Mouse (Mus musculus) neutrophil, adult 83 days (primary cell): ENCODE data around the gene Avpr2. TPM values are rescaled to one million over a fixed set of nuclear protein-coding genes. Genes with fewer than 3 reads are reported as not detected.

ENCODE experiments used
- total RNA-seq, 2 experiments: library from RNA; stranded (reverse); gene quantifications; one replicate each; pipeline ENCODE4 v1.2.4; 2023

Gene Avpr2
- total RNA-seq: under 1 TPM in 1 of 2 experiments, not detected in 1; 0.11 TPM

DNA sequence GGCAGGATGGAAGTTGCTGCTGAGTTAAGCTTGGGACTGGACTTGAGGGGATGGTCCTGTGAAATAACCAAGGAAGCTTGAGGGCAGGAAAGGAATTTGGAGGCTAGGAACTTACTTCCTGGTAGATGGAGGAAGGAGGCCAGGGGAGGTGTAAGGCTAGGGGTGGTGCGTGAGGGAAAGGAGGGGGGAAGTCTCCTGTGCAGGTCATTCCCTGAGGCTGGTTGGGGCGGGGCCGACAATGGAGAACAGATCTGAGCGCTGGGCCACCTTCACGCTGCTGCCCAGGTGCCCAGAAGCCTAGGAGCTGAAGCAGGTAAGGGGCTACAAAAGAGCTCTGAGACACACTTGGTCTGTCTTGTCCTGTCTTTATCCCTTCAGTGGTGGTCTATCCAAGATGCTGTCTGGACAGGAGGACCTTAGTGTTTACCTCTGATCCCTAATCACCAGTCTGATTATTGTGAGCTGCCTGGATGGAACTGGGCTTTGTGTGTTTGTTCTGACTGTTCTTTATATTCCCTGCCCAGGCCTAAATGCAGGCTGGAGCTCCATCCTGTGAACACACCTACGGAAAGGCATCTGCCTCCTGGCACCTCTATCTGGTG, at the start of gene Avpr2:
Gene Avpr2, plus strand, starts transcription at position 552 of the 602 bp plus-strand sequence.

DNA sequence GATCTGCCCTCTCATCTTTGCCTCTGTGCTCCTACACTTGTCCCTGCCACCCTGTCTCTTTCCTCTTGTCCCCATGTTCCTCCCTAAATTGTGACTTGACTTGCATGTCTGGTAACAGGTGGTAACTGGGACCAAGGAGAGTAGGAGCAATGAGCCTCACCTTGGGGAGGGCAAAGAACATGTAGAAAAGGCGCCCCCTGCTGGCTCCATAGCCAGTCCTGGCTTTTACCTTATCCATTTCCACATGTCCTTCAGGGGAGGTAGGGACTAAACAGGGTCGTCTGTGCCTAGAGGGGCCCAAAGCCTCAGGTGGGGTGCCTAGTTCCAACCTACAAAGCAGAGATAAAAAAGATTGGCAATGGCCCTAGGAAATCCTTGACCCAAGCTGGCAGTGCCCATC, 3.8 kb downstream of the Avpr2 start, which contains the start of gene L1cam:
Gene L1cam, minus strand, starts transcription at position 387 of the 400 bp plus-strand sequence.

DNA sequence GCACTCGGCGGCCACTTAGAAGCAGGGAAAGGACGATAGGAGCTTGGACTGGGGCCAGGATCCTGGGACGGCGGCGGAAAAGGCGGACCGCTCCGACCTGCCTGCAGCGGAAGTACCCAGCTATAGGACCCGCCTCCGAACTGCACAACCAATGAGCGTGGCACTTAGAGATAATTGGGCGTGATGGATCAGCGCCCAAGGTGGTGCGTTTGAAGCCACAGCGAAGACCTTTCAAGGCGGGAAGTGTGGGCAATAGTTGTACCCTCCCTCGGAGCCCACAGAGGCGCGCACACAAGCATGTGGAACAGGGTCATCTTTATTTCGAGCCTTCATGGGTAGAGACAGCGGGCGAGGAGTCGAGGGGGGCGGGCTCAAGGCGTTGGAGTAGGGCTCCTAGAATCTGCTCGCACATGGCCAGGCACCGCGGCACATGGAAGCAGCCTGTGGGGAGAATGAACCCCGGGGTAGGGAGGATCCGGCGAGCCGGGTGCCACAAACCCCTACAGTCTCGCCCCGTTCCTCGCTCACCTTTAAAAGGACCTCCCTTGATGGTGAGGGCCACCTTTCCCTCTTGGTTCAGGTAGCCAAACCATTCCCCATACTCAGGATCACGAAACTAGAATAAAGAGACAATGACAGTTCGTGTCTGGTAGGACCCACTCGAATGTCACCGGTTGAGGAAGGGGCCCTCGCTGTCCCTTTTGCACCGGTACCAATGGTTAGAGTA, 30.1 kb downstream of the Avpr2 start, which contains the start of the genes Arhgap4 and Naa10:
Gene Arhgap4, minus strand, starts transcription at position 48 of the 727 bp plus-strand sequence.
Gene Naa10, minus strand, starts transcription at position 122 of the 727 bp plus-strand sequence.

DNA sequence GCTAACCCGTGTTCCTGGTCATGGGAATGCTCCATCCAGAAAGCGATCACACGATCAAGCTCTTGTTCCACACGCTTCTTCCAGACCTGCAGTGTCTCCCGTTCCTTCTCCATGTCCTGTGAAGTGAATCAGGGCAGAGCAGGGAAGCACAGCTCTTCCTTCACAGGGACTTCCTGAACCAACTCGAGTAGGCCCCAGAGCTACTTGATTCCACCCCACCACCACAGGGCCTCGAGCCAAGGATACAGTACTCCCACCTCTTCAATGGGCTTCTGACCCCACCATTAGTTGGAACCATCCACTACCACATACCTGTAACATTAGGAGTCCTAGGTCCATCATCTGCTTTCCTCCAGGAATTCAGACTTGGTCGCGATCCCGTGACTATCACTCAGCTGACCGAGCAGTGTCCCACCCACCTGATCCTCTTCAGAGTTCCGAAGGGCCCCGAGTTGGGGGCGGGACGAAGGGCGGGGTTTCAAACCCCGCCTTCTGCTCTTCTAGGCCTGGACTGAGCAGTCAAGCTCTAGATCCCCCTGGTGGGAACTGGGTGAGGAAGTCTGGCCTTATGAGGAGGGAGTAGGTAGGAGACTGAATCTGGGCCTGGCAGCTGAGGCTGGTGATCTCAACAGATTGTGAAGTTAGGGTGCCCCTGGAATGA, 38.6 kb downstream of the Avpr2 start, which contains the start of gene Renbp:
Gene Renbp, minus strand, starts transcription at position 449 of the 661 bp plus-strand sequence.

Other genes with a start within 250 kb of the Avpr2 start
- not detected for gene Pnck, start 232.0 kb upstream of the Avpr2 start, total RNA-seq
- 1 to 10 TPM in 1 of 2 experiments, under 1 TPM in 1; 0.72 to 1.1 TPM for gene Slc6a8, start 219.0 kb upstream of the Avpr2 start, total RNA-seq
- 10 to 100 TPM; 93.3 to 95.7 TPM for gene Bcap31, start 175.9 kb upstream of the Avpr2 start, total RNA-seq
- 10 to 100 TPM; 82.1 to 88.8 TPM for gene Abcd1, start 175.5 kb upstream of the Avpr2 start, total RNA-seq
- under 1 TPM; 0.26 to 0.81 TPM for gene Plxnb3, start 135.0 kb upstream of the Avpr2 start, total RNA-seq
- gene Srpk3, start 117.7 kb upstream of the Avpr2 start, total RNA-seq: under 1 TPM; 0.88 to 0.90 TPM
- gene Idh3g, start 105.2 kb upstream of the Avpr2 start, total RNA-seq: 10 to 100 TPM; 89.7 to 95.2 TPM
- 100 to 1,000 TPM; 116 to 117 TPM for gene Ssr4, start 105.1 kb upstream of the Avpr2 start, total RNA-seq
- under 1 TPM; 0.53 to 0.64 TPM for gene Pdzd4, start 67.1 kb upstream of the Avpr2 start, total RNA-seq
- 10 to 100 TPM; 28.9 to 42.0 TPM for gene L1cam, start 4.0 kb downstream of the Avpr2 start, total RNA-seq
- 100 to 1,000 TPM; 236 to 237 TPM for gene Arhgap4, start 29.8 kb downstream of the Avpr2 start, total RNA-seq
- 10 to 100 TPM; 43.1 to 48.0 TPM for gene Naa10, start 29.8 kb downstream of the Avpr2 start, total RNA-seq
- gene Renbp, start 38.7 kb downstream of the Avpr2 start, total RNA-seq: 10 to 100 TPM; 13.8 to 16.6 TPM
- 10 to 100 TPM; 81.1 to 89.4 TPM for gene Hcfc1, start 74.3 kb downstream of the Avpr2 start, total RNA-seq
- 10 to 100 TPM; 68.9 to 70.8 TPM for gene Irak1, start 131.8 kb downstream of the Avpr2 start, total RNA-seq
- gene Opn1mw, start 235.4 kb downstream of the Avpr2 start, total RNA-seq: not detected
- gene Mecp2, start 243.3 kb downstream of the Avpr2 start, total RNA-seq: 10 to 100 TPM; 22.9 to 29.2 TPM